Mouse (Mus musculus) adrenal gland, postnatal 0 days (tissue): ENCODE data around the gene Cxxc4. TPM values are rescaled to one million over a fixed set of nuclear protein-coding genes. Genes with fewer than 3 reads are reported as not detected.

Experiments
- microRNA-seq: library from miRNA; unstranded; fragments of <30 nt; microRNA quantifications from one replicate; pipeline ENCODE4, GENCODE M21; 2016; ENCODE audit warnings: borderline replicate concordance; ENCODE audit not compliant: insufficient number of aligned reads
- polyA plus RNA-seq: library from polyadenylated mRNA; unstranded; fragments of >200 nt; fragmentation: Nextera tagmentation; extraction: Ambion mirVana; gene quantifications from 2 replicates; pipeline ENCODE4 v1.2.1, GENCODE M21; 2015

Gene Cxxc4
- 5.9 and 6.7 TPM in 2 replicates for polyA plus RNA-seq

GRCm38 (mm10) chr3:134236414-134237112 is at the start of gene Cxxc4:
Cxxc4 (plus strand) TSS chr3:134236484.

Small RNAs within 50 kb of the gene (microRNA-seq; reads per million reads assigned to microRNA genes)
- not detected for gene Mir1895
